Mouse (Mus musculus): ENCODE measurements at regions not wholly inside any gene's neighbourhood (a gene's known extent, or its start where the extent isn't known, plus 50 kb on each side); places are given as distances from the start of the nearest gene placed in this dataset.
A peak's percentile ranks its signal among the peaks of the same experiment; 100 is the strongest.

GRCm38 (mm10) chr2:131436149-131436548 lies 55.1 kb upstream of the Smox start:
- no peak for DNase-seq (ENCODE audit: low spot score in 2 of 2)

GRCm38 (mm10) chr2:131430474-131430873 lies 60.8 kb upstream of the Smox start:
- no peak for DNase-seq (ENCODE audit: low spot score in 2 of 2)

- no peak for DNase-seq (ENCODE audit: low spot score in 2 of 2)
Measured at GRCm38 (mm10) chr2:131428089-131428488, 63.2 kb upstream of the Smox start.

GRCm38 (mm10) chr2:131426941-131427340 lies 64.4 kb upstream of the Smox start:
- no peak for DNase-seq (ENCODE audit: low spot score in 2 of 2)

GRCm38 (mm10) chr2:131423616-131424320 lies 67.5 kb upstream of the Smox start:
- no peak for DNase-seq (ENCODE audit: low spot score in 2 of 2)

- DNase-seq (ENCODE audit: low spot score in 2 of 2) = peak; percentile 38 to 79
Measured at GRCm38 (mm10) chr2:131422907-131423445, 68.3 kb upstream of the Smox start.

- no peak for DNase-seq (ENCODE audit: low spot score in 2 of 2)
Measured at GRCm38 (mm10) chr2:131418130-131418529, 65.4 kb upstream of the Rnf24 start.

- no peak for DNase-seq (ENCODE audit: low spot score in 2 of 2)
Measured at GRCm38 (mm10) chr2:131417472-131417871, 64.8 kb upstream of the Rnf24 start.

- peak; percentile 44 to 84 for DNase-seq (ENCODE audit: low spot score in 2 of 2)
Measured at GRCm38 (mm10) chr2:131416482-131416881, 63.8 kb upstream of the Rnf24 start.

- no peak for DNase-seq (ENCODE audit: low spot score in 2 of 2)
Measured at GRCm38 (mm10) chr2:131410906-131411520, 58.3 kb upstream of the Rnf24 start.

GRCm38 (mm10) chr2:131407337-131407736 lies 54.6 kb upstream of the Rnf24 start:
- no peak for DNase-seq (ENCODE audit: low spot score in 2 of 2)

GRCm38 (mm10) chr2:131404218-131404555 lies 51.5 kb upstream of the Rnf24 start:
- DNase-seq (ENCODE audit: low spot score in 2 of 2) = no peak

- no peak for DNase-seq (ENCODE audit: low spot score in 2 of 2)
Measured at GRCm38 (mm10) chr2:131403543-131404217, 51.0 kb upstream of the Rnf24 start.

Measured in layer of hippocampus, adult 18-20 months (tissue).